Mouse (Mus musculus) cerebellum, adult 2 months (tissue): ENCODE results near the gene Jph4.

Experiments used
- CTCF ChIP-seq: fragments of 200-500 bp; IDR thresholded peaks from 2 replicates; pipeline ENCODE4 v1.5.1; 2011; ENCODE audit warnings: low read depth, mild to moderate bottlenecking, control low read depth, low read length, moderate library complexity, borderline replicate concordance; ENCODE audit not compliant: insufficient read depth
- POLR2A ChIP-seq: fragments of 200-500 bp; IDR thresholded peaks from 2 replicates; pipeline ENCODE4 v1.6.1; 2011; ENCODE audit warnings: low read length, control low read depth, borderline replicate concordance; ENCODE audit not compliant: insufficient read depth

- TF ChIP-seq POLR2A, result no peak
- TF ChIP-seq CTCF, result no peak
Observed at GRCm38 (mm10) chr14:55126521-55126920, 9.8 kb upstream of the Jph4 start.
